Mouse (Mus musculus): ENCODE data around the gene Gm15217.
A peak's percentile ranks its signal among the peaks of the same experiment; 100 is the strongest.

The Gm15217 gene

GRCm38 (mm10) chr14:46379285-46379684 is at the start of gene Gm15217:
TSS of gene Gm15217 (plus strand) at chr14:46379414.
- DNase-seq (ENCODE audit: low spot score in 2 of 2) = no peak

- DNase-seq (ENCODE audit: low spot score in 2 of 2) = no peak
Observed at GRCm38 (mm10) chr14:46333421-46334237, 45.6 kb upstream of the Gm15217 start.

GRCm38 (mm10) chr14:46338801-46339200 is 40.4 kb upstream of the Gm15217 start:
- no peak for DNase-seq (ENCODE audit: low spot score in 2 of 2)

- no peak for DNase-seq (ENCODE audit: low spot score in 2 of 2)
Observed at GRCm38 (mm10) chr14:46344750-46345149, 34.5 kb upstream of the Gm15217 start.

- no peak for DNase-seq (ENCODE audit: low spot score in 2 of 2)
Observed at GRCm38 (mm10) chr14:46357286-46357685, 21.9 kb upstream of the Gm15217 start.

GRCm38 (mm10) chr14:46357696-46358095 is 21.5 kb upstream of the Gm15217 start:
- no peak for DNase-seq (ENCODE audit: low spot score in 2 of 2)

- DNase-seq (ENCODE audit: low spot score in 2 of 2) = no peak
Observed at GRCm38 (mm10) chr14:46363209-46363608, 16.0 kb upstream of the Gm15217 start.

GRCm38 (mm10) chr14:46372452-46372851 is 6.8 kb upstream of the Gm15217 start:
- no peak for DNase-seq (ENCODE audit: low spot score in 2 of 2)

GRCm38 (mm10) chr14:46375796-46376195 is 3.4 kb upstream of the Gm15217 start:
- no peak for DNase-seq (ENCODE audit: low spot score in 2 of 2)

GRCm38 (mm10) chr14:46380286-46380721 is 1.1 kb downstream of the Gm15217 start:
- no peak for DNase-seq (ENCODE audit: low spot score in 2 of 2)

- DNase-seq (ENCODE audit: low spot score in 2 of 2) = no peak
Observed at GRCm38 (mm10) chr14:46381457-46381856, 2.2 kb downstream of the Gm15217 start.

GRCm38 (mm10) chr14:46384946-46385691 is 5.9 kb downstream of the Gm15217 start:
- DNase-seq (ENCODE audit: low spot score in 2 of 2) = no peak

GRCm38 (mm10) chr14:46385701-46386477 is 6.7 kb downstream of the Gm15217 start:
- no peak for DNase-seq (ENCODE audit: low spot score in 2 of 2)

- no peak for DNase-seq (ENCODE audit: low spot score in 2 of 2)
Observed at GRCm38 (mm10) chr14:46386478-46387356, 7.5 kb downstream of the Gm15217 start.

- peak; percentile 40 to 52 for DNase-seq (ENCODE audit: low spot score in 2 of 2)
Observed at GRCm38 (mm10) chr14:46387357-46387671, 8.1 kb downstream of the Gm15217 start.

GRCm38 (mm10) chr14:46387821-46388481 is 8.7 kb downstream of the Gm15217 start:
- peak in 1 of 2 experiments; percentile 29 for DNase-seq (ENCODE audit: low spot score in 2 of 2)

GRCm38 (mm10) chr14:46388636-46389035 is 9.4 kb downstream of the Gm15217 start:
- DNase-seq (ENCODE audit: low spot score in 2 of 2) = no peak

GRCm38 (mm10) chr14:46389438-46390248 is 10.4 kb downstream of the Gm15217 start:
- DNase-seq (ENCODE audit: low spot score in 2 of 2) = no peak

GRCm38 (mm10) chr14:46390249-46390775 is 11.1 kb downstream of the Gm15217 start, which contains the start of gene Bmp4:
TSS of gene Bmp4 (minus strand) at chr14:46390669.
- no peak for DNase-seq (ENCODE audit: low spot score in 2 of 2)

Data from right cerebral cortex, postnatal 10 days (tissue).